Mouse (Mus musculus) kidney, embryonic 16.5 days (tissue): ENCODE results near the gene Zfp27. TPM values are rescaled to one million over a fixed set of nuclear protein-coding genes. Genes with fewer than 3 reads are reported as not detected.

Source experiments
- ATAC-seq: fragments of 200-750 bp; cut with Nextera tagmentation; 2 replicates; pipeline ENCODE4 v1.8.0; 2017; ENCODE audit warnings: moderate TSS enrichment; ENCODE audit not compliant: low FRiP score, low TSS enrichment
- H3K27ac ChIP-seq: fragments of 300-500 bp; sonication (generic); 2 replicates; pipeline ENCODE4 v1.5.1; 2014; ENCODE audit warnings: low read length
- H3K27me3 ChIP-seq: fragments of 300-500 bp; sonication (generic); 2 replicates; pipeline ENCODE4 v1.6.1; 2014; ENCODE audit warnings: low read length, control low read depth, mixed read lengths; ENCODE audit not compliant: insufficient read depth
- H3K36me3 ChIP-seq: fragments of 300-500 bp; sonication (generic); 2 replicates; pipeline ENCODE4 v1.6.1; 2014; ENCODE audit warnings: low read length, control low read depth, mixed read lengths; ENCODE audit not compliant: insufficient read depth
- H3K4me1 ChIP-seq: fragments of 300-500 bp; sonication (generic); 2 replicates; pipeline ENCODE4 v1.6.1; 2014; ENCODE audit warnings: low read length, control low read depth, mixed read lengths; ENCODE audit not compliant: insufficient read depth
- H3K4me2 ChIP-seq: fragments of 300-500 bp; sonication (generic); replicated peaks from 2 replicates; pipeline ENCODE4 v1.6.1; 2014; ENCODE audit warnings: low read depth, low read length
- H3K4me3 ChIP-seq: fragments of 300-500 bp; sonication (generic); 2 replicates; pipeline ENCODE4 v1.5.1; 2014; ENCODE audit warnings: mild to moderate bottlenecking, low read length
- H3K9ac ChIP-seq: fragments of 300-500 bp; sonication (generic); replicated peaks from 2 replicates; pipeline ENCODE4 v1.6.1; 2014; ENCODE audit warnings: low read length
- H3K9me3 ChIP-seq: fragments of 300-500 bp; sonication (generic); 2 replicates; pipeline ENCODE4 v1.6.1; 2016; ENCODE audit warnings: low read length, control low read depth
- WGBS: fragments of 180-500 bp; shearing (Covaris S2); extraction: QIAGEN DNeasy Blood & Tissue Kit; methylation state at CpG from one replicate; pipeline ENCODE4 v1.1.7; 2014; 5-methylcytosine and 5-hydroxymethylcytosine counted together
- polyA plus RNA-seq: library from polyadenylated mRNA; unstranded; fragments of >200 nt; fragmentation: Nextera tagmentation; extraction: Ambion mirVana; gene quantifications from 2 replicates; pipeline ENCODE4 v1.2.1, GENCODE M21; 2015

Gene Zfp27
- polyA plus RNA-seq, 1 experiment from 2014 or later = 12.1 TPM

DNA sequence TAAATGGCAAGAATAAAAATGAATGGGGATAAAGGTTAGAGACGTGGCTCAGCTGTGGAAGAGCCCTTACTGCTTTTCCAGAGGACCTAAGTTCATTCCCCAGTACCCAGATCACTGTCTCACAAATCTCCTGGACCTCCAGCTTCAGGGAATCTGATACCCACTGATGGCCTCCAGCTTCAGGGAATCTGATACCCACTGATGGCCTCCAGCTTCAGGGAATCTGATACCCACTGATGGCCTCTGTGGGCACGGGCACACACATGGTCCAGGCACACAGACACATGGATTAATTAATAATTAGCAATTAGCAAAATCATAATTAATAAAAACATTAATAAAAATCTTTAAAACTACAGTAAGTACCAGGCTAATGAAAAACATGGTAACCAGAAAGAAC, 16.4 kb upstream of the Zfp27 start:
- no peaks in the 10 kb centered on the region; the same call in 1 of the 2 replicates for H3K9me3 ChIP-seq
- H3K36me3 ChIP-seq = no peaks in the 10 kb centered on the region
- no peak overlapping the region for H3K9ac ChIP-seq
- H3K4me2 ChIP-seq = no peak overlapping the region
- ATAC-seq = peak; percentile 59; the same call in 1 of the 2 replicates
- no peak overlapping the region for H3K4me3 ChIP-seq
- H3K27me3 ChIP-seq = no peaks in the 10 kb centered on the region
- WGBS = 17% methylated on average over 2 of the region's 2 CpGs
- H3K4me1 ChIP-seq = no peaks in the 10 kb centered on the region
- no peak overlapping the region for H3K27ac ChIP-seq

DNA sequence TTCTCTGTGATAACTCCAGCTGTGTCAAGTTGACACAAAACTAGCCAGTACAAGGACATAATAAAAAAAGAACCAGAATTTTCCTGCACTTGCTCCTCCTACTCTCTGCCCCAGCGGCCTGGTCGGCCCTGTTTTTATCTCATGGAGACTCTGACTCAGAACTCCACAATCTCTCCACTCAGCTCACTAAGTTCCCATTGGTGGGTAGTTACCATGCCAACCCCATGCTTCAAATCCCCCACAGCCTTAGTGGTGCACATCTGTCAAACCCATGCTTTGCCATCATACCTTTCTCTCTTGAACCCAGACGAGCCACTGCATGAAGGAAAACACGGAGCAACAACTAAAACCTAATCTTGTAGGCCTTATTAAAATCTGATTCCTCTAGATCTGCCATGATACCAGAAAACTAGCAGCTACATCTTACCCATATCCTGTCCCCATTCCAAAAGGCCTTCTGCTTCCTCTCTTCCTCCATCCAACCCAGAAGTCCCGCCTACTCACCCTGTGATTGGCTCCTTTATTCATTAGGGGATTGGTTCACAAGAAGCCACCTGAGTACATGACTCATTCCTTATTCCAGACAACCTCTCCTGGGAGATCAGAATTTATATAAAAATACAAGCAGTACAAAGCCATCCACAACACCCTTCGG, 15.2 kb upstream of the Zfp27 start:
- Histone ChIP-seq H3K36me3 (no peaks in the 10 kb centered on the region), H3K27ac (no peak overlapping the region), H3K27me3 (no peaks in the 10 kb centered on the region), H3K4me2 (no peak overlapping the region), H3K9me3 (no peaks in the 10 kb centered on the region; the same call in 1 of the 2 replicates), H3K9ac (no peak overlapping the region), H3K4me3 (no peak overlapping the region), H3K4me1 (no peaks in the 10 kb centered on the region)
- WGBS = 82% methylated on average over 6 of the region's 6 CpGs
- ATAC-seq = no peak

GRCm38 (mm10) chr7:29918062-29918453, 11.7 kb upstream of the Zfp27 start:
- Histone ChIP-seq H3K9me3 (no peaks in the 10 kb centered on the region; the same call in 1 of the 2 replicates), H3K27me3 (no peaks in the 10 kb centered on the region), H3K4me2 (no peak overlapping the region), H3K4me3 (no peak overlapping the region), H3K4me1 (no peaks in the 10 kb centered on the region), H3K27ac (no peak overlapping the region), H3K36me3 (peaks cover 31% of the 10 kb centered on the region), H3K9ac (no peak overlapping the region)
- 78% methylated on average over 4 of the region's 4 CpGs for WGBS
- ATAC-seq = no peak

GRCm38 (mm10) chr7:29917371-29918061, 11.1 kb upstream of the Zfp27 start:
- H3K4me3 ChIP-seq = no peak overlapping the region
- no peaks in the 10 kb centered on the region; the same call in 1 of the 2 replicates for H3K9me3 ChIP-seq
- H3K9ac ChIP-seq = no peak overlapping the region
- H3K4me2 ChIP-seq = no peak overlapping the region
- no peak overlapping the region for H3K27ac ChIP-seq
- 27% methylated on average over 6 of the region's 6 CpGs for WGBS
- no peaks in the 10 kb centered on the region for H3K4me1 ChIP-seq
- H3K36me3 ChIP-seq = peaks cover 37% of the 10 kb centered on the region
- H3K27me3 ChIP-seq = no peaks in the 10 kb centered on the region
- no peak for ATAC-seq

- H3K4me3 ChIP-seq = no peak overlapping the region
- no peak overlapping the region for H3K9ac ChIP-seq
- H3K4me2 ChIP-seq = no peak overlapping the region
- H3K4me1 ChIP-seq = peaks cover 16% of the 10 kb centered on the region
- ATAC-seq = no peak
- H3K9me3 ChIP-seq = no peaks in the 10 kb centered on the region
- H3K27me3 ChIP-seq = no peaks in the 10 kb centered on the region
- H3K27ac ChIP-seq = no peak overlapping the region
- WGBS = 92% methylated on average over 13 of the region's 13 CpGs
- H3K36me3 ChIP-seq = peaks cover 53% of the 10 kb centered on the region
Measured at GRCm38 (mm10) chr7:29912172-29912571, 5.8 kb upstream of the Zfp27 start.

DNA sequence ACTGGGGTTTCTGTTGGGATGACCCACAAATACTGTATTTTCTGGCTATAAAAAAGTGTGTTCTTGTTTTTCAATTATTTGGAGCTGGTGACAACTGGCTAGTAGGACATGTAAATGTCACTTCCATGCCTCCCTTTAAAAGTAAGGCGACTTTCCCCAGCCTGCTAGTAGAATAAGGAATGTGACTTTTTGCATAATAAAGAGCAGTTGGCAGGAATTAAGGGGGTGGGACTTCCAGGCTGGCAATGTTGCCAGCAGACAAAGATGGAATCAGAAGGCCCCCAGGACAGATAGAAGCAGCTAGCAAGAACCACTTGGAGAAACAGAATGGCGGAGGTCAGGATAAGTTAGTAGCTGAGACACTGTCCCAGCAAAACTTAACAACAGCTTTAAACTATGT, 3.9 kb upstream of the Zfp27 start:
- Histone ChIP-seq H3K4me1 (peaks cover 21% of the 10 kb centered on the region), H3K4me2 (no peak overlapping the region), H3K9ac (no peak overlapping the region), H3K27me3 (no peaks in the 10 kb centered on the region), H3K9me3 (no peaks in the 10 kb centered on the region), H3K27ac (no peak overlapping the region), H3K36me3 (peaks cover 43% of the 10 kb centered on the region), H3K4me3 (no peak overlapping the region)
- ATAC-seq = no peak
- 77% methylated on average over 2 of the region's 2 CpGs for WGBS

DNA sequence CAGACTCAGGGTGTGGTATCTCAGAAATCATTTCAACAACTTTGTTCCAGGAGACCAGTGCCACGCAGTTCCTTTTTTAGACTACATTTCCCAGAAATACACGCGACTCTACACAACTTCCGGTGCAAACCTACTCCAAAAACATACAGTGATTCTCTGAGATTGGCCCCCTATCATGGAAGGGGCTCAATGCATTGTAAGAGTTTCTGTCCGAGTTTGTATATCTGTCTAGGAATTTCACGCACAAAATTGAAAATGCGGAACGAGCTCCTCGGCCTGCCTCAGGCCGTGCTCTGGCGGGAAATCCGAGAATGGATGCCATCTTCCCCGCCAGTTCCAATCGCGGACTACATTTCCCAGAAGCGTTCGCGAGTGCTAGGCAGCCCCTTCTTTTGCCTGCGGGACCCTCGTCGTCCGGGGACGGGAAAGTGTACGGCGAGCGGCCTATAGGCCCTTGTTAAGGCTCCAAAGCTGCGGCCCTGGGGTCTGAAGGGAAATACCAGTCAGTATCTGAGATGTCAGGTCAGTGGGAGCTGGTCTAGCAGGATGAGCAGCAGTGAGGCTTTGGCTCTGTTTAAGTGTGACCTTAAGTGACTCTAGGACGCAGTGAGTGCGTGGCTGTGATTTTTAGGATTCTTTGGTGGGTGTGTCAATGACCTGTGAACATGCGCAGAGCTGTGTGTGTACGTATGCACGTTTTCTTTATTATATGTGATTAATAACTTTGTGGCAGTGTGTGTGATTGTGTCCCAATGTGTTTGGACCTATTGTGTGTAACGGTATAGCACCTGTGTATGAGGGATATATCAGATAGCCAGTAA, 2.0 kb upstream of the Zfp27 start, which contains the start of gene Zfp383:
Gene Zfp383, plus strand, starts transcription at position 94 of the 821 bp plus-strand sequence.
- Histone ChIP-seq H3K4me1 (peaks cover 21% of the 10 kb centered on the region), H3K4me2 (peak within 1 kb of the TSS; percentile 70), H3K4me3 (peak within 1 kb of the TSS; percentile 90), H3K27ac (peak within 1 kb of the TSS; percentile 91), H3K9me3 (no peaks in the 10 kb centered on the region), H3K27me3 (no peaks in the 10 kb centered on the region), H3K36me3 (peaks cover 28% of the 10 kb centered on the region), H3K9ac (peak within 1 kb of the TSS; percentile 89)
- WGBS = under 1% methylated on average over 33 of the region's 33 CpGs
- ATAC-seq = peak; percentile 88

DNA sequence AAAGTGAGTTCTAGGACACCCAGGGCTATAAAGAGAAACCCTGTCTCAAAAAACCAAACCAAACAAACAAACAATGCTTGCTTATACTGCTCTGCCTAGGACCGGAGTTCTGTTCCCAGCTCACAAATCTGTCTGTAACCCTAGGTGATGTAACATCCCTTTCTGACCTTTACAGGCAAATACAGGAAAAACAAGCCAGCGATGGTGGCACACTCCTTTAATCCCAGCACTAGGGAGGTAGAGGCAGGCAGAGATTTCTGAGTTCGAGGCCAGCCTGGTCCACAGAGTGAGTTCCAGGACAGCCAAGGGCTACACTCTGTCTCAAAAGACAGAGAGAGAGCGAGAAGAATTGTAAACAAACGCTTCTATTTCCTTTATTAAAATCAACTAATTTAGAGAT, 834 bp upstream of the Zfp27 start:
- no peak overlapping the region for H3K27ac ChIP-seq
- H3K9ac ChIP-seq = no peak overlapping the region
- no peak for ATAC-seq
- 92% methylated on average over 5 of the region's 5 CpGs for WGBS
- H3K4me3 ChIP-seq = no peak overlapping the region
- H3K4me2 ChIP-seq = peak overlapping the region; percentile 69; the same call in 1 of the 2 replicates
- H3K4me1 ChIP-seq = peaks cover 21% of the 10 kb centered on the region
- H3K36me3 ChIP-seq = peaks cover 18% of the 10 kb centered on the region
- no peaks in the 10 kb centered on the region for H3K27me3 ChIP-seq
- H3K9me3 ChIP-seq = no peaks in the 10 kb centered on the region

- H3K4me1 ChIP-seq = peaks cover 21% of the 10 kb centered on the region
- H3K27me3 ChIP-seq = no peaks in the 10 kb centered on the region
- H3K4me3 ChIP-seq = peak overlapping the region; percentile 69
- H3K4me2 ChIP-seq = peak overlapping the region; percentile 69
- H3K27ac ChIP-seq = peak overlapping the region; percentile 99
- WGBS = 24% methylated on average over 8 of the region's 8 CpGs
- H3K9me3 ChIP-seq = no peaks in the 10 kb centered on the region
- ATAC-seq = no peak
- peak overlapping the region; percentile 78 for H3K9ac ChIP-seq
- H3K36me3 ChIP-seq = peaks cover 15% of the 10 kb centered on the region
Measured at GRCm38 (mm10) chr7:29906682-29907058, 298 bp upstream of the Zfp27 start.
